Comparison of ENCODE assay signal across 8 mouse cellular contexts in the genomic region with DNA sequence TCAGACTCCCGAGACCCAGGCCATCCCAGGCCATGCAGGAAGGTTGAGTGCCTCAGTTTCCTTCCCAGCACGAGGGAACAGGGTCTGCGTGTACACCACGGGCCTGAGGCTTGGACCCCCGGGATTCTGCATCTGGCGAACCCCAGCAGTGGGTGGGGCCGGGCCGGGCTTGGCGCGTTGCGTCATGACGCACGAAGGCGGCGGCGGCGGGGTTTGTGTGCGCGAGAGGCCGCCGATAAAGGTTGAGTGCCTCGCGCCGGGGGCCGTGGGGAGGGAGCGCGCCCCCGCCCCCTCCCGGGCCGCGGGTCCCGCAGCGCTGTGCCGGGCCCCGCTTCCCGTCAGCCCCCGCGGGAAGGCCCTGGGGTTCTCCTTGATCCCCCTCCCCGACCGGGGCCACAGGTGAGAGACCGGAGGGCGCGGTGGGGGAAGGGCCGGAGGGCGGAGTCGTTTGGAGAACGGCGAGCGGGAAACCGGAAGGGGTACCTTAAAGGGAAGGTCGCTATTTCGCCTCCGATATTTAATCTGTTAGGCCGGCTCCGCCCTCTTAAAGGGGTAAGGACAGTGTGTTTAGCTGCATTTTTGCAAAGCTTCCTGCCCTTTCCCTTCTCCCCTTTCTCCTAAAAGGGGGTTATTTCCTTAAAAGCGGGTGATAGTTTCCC. TPM values are rescaled to one million over a fixed set of nuclear protein-coding genes. Genes with fewer than 3 reads are reported as not detected.
DNase-seq lines count a peak whose midpoint lies in the region; ATAC-seq and TF ChIP-seq lines count a peak whose summit lies in the region.

Gene Zfp628, plus strand, starts transcription at position 211 of the 659 bp plus-strand sequence.

- peaks cover 11 to 19% of the 10 kb centered on the region in 2 experiments for H3K4me1 ChIP-seq in CH12.LX (ENCODE audit: control insufficient read depth in 1 of 2, insufficient read depth in 2 of 2)
- peaks cover 7% of the 10 kb centered on the region; the same call in 1 of the 2 replicates for H3K4me1 ChIP-seq in forebrain, embryonic 11.5 days (replicated peaks; ENCODE audit: control insufficient read depth, insufficient read depth, low read length)
- peaks cover 11% of the 10 kb centered on the region for H3K4me1 ChIP-seq in heart, embryonic 16.5 days (ENCODE audit: control insufficient read depth, insufficient read depth, low read length)
- H3K4me1 ChIP-seq in liver, embryonic 15.5 days (replicated peaks), result peaks cover 26% of the 10 kb centered on the region
- peaks cover 13% of the 10 kb centered on the region for H3K4me1 ChIP-seq in neural tube, embryonic 12.5 days

- H3K27me3 ChIP-seq in CH12.LX (replicated peaks), result no peaks in the 10 kb centered on the region
- no peaks in the 10 kb centered on the region for H3K27me3 ChIP-seq in forebrain, embryonic 11.5 days (ENCODE audit: control insufficient read depth, insufficient read depth, low read length)
- no peaks in the 10 kb centered on the region for H3K27me3 ChIP-seq in heart, embryonic 16.5 days (ENCODE audit: control insufficient read depth, insufficient read depth, low read length)
- peaks cover 6% of the 10 kb centered on the region; the same call in 1 of the 2 replicates for H3K27me3 ChIP-seq in liver, embryonic 15.5 days
- no peaks in the 10 kb centered on the region for H3K27me3 ChIP-seq in neural tube, embryonic 12.5 days (replicated peaks)

- peak; percentile 91 for ATAC-seq in forebrain, embryonic 11.5 days (replicated peaks; ENCODE audit: low FRiP score)
- peak; percentile 88 for ATAC-seq in heart, embryonic 16.5 days (replicated peaks; ENCODE audit: extremely low read depth, insufficient read depth, low FRiP score)
- ATAC-seq in liver, embryonic 15.5 days (ENCODE audit: insufficient read depth), result peak; percentile 88
- peak; percentile 88 for ATAC-seq in neural tube, embryonic 12.5 days (ENCODE audit: low FRiP score, low read depth)

- no peak for TF ChIP-seq RAD21 in CH12.LX (IDR thresholded peaks at IDR 0.05; ENCODE audit: low read depth, low read length)

- peak; percentile 86 for TF ChIP-seq POLR2A in CH12.LX (IDR thresholded peaks at IDR 0.05; ENCODE audit: low read depth, low read length)

- H3K9ac ChIP-seq in CH12.LX (ENCODE audit: insufficient read depth, low read depth), result peak within 1 kb of the TSS; percentile 96
- peak within 1 kb of the TSS; percentile 94 for H3K9ac ChIP-seq in forebrain, embryonic 11.5 days (ENCODE audit: low read length)
- H3K9ac ChIP-seq in heart, embryonic 16.5 days (ENCODE audit: low read length), result peak within 1 kb of the TSS; percentile 97
- H3K9ac ChIP-seq in liver, embryonic 15.5 days, result peak within 1 kb of the TSS; percentile 93
- peak within 1 kb of the TSS; percentile 81 for H3K9ac ChIP-seq in neural tube, embryonic 12.5 days

- in situ Hi-C loops in CH12.LX (cut with MboI; ENCODE audit: low pct_ligation_motif_present, low pct_unique_long_range_greater_than_20kb, low sequenced_read_pairs), result no loop called here

- H3K9me3 ChIP-seq in CH12.LX (replicated peaks; ENCODE audit: low read length), result no peaks in the 10 kb centered on the region
- H3K9me3 ChIP-seq in forebrain, embryonic 11.5 days (ENCODE audit: control insufficient read depth, low read length), result no peaks in the 10 kb centered on the region
- no peaks in the 10 kb centered on the region for H3K9me3 ChIP-seq in heart, embryonic 16.5 days (replicated peaks; ENCODE audit: control insufficient read depth, low read length)
- H3K9me3 ChIP-seq in liver, embryonic 15.5 days (replicated peaks), result no peaks in the 10 kb centered on the region
- H3K9me3 ChIP-seq in neural tube, embryonic 12.5 days, result no peaks in the 10 kb centered on the region

- H3K79me2 ChIP-seq in CH12.LX (replicated peaks; ENCODE audit: control insufficient read depth, extremely low read depth, insufficient read depth, poor library complexity, severe bottlenecking), result no peaks in the 10 kb centered on the region

- WGBS in forebrain, embryonic 11.5 days, result under 1% methylated on average over 56 of the region's 56 CpGs
- WGBS in heart, embryonic 16.5 days, result under 1% methylated on average over 44 of the region's 56 CpGs
- under 1% methylated on average over 56 of the region's 56 CpGs for WGBS in liver, embryonic 15.5 days (ENCODE audit: insufficient replicate concordance)
- WGBS in neural tube, embryonic 12.5 days, result under 1% methylated on average over 56 of the region's 56 CpGs

- dilution Hi-C loops in CH12.LX (cut with MboI; ENCODE audit: extremely low pct_ligation_motif_present, extremely low pct_unique_long_range_greater_than_20kb, low sequenced_read_pairs), result no loop called here

- H3K36me3 ChIP-seq in CH12.LX (replicated peaks in 1 of 2; ENCODE audit: control insufficient read depth in 1 of 2, insufficient read depth in 1 of 2, low read length in 1 of 2), result peaks cover 26 to 33% of the 10 kb centered on the region in 2 experiments
- peaks cover 3% of the 10 kb centered on the region; the same call in 1 of the 2 replicates for H3K36me3 ChIP-seq in forebrain, embryonic 11.5 days (ENCODE audit: control insufficient read depth, insufficient read depth, low read length)
- peaks cover 25% of the 10 kb centered on the region for H3K36me3 ChIP-seq in heart, embryonic 16.5 days (ENCODE audit: control insufficient read depth, insufficient read depth)
- peaks cover 27% of the 10 kb centered on the region for H3K36me3 ChIP-seq in liver, embryonic 15.5 days (replicated peaks)
- peaks cover 27% of the 10 kb centered on the region for H3K36me3 ChIP-seq in neural tube, embryonic 12.5 days

- TF ChIP-seq CTCF in CH12.LX (conservative IDR thresholded peaks at IDR 0.05 in 1 of 2, IDR thresholded peaks at IDR 0.05 in 1 of 2; ENCODE audit: low read depth in 2 of 2, low read length in 2 of 2), result no peak

- peak within 1 kb of the TSS; percentile 72 for H3K4me2 ChIP-seq in CH12.LX (ENCODE audit: insufficient read depth, low read depth, poor library complexity, severe bottlenecking)
- peak within 1 kb of the TSS; percentile 90 for H3K4me2 ChIP-seq in forebrain, embryonic 11.5 days (ENCODE audit: low read depth, low read length, severe bottlenecking)
- H3K4me2 ChIP-seq in heart, embryonic 16.5 days (ENCODE audit: low read depth, low read length), result peak within 1 kb of the TSS; percentile 93
- peak within 1 kb of the TSS; percentile 72 for H3K4me2 ChIP-seq in liver, embryonic 15.5 days
- peak within 1 kb of the TSS; percentile 73 for H3K4me2 ChIP-seq in neural tube, embryonic 12.5 days (replicated peaks)

- peak within 1 kb of the TSS; percentile 47 for H3K27ac ChIP-seq in CH12.LX (ENCODE audit: insufficient read depth, low read depth)
- peak within 1 kb of the TSS; percentile 81 for H3K27ac ChIP-seq in forebrain, embryonic 11.5 days (ENCODE audit: low read depth, low read length)
- peak within 1 kb of the TSS; percentile 85 for H3K27ac ChIP-seq in heart, embryonic 16.5 days (ENCODE audit: low read length)
- peak within 1 kb of the TSS; percentile 94 for H3K27ac ChIP-seq in liver, embryonic 15.5 days (replicated peaks)
- H3K27ac ChIP-seq in neural tube, embryonic 12.5 days, result peak within 1 kb of the TSS; percentile 95

- H3K4me3 ChIP-seq in CH12.LX (replicated peaks in 1 of 3; ENCODE audit: low read depth in 2 of 3, low read length in 2 of 3, poor library complexity in 1 of 3), result peak within 1 kb of the TSS; percentile 76 to 86 (median 84)
- peak within 1 kb of the TSS; percentile 70 for H3K4me3 ChIP-seq in forebrain, embryonic 11.5 days (ENCODE audit: low read depth, low read length)
- peak within 1 kb of the TSS; percentile 87 for H3K4me3 ChIP-seq in heart, embryonic 16.5 days (ENCODE audit: low read length)
- peak within 1 kb of the TSS; percentile 92 for H3K4me3 ChIP-seq in liver, embryonic 15.5 days (replicated peaks)
- peak within 1 kb of the TSS; percentile 67 for H3K4me3 ChIP-seq in neural tube, embryonic 12.5 days

- no peak for TF ChIP-seq EP300 in CH12.LX (IDR thresholded peaks at IDR 0.05; ENCODE audit: low read length)

- peak; percentile 92 for DNase-seq in CH12.LX (ENCODE audit: extremely low read depth)
- peak; percentile 90 for DNase-seq in c-Kit-positive CD71-positive TER-119-negative erythroid progenitor cells, embryonic 14.5 days (ENCODE audit: low read depth)
- peak; percentile 96 for DNase-seq in forebrain, embryonic 11.5 days (ENCODE audit: low spot score)
- peak; percentile 94 to 97 for DNase-seq in kidney, postnatal 36 days
- peak; percentile 94 for DNase-seq in telencephalon, adult 2 months (ENCODE audit: low read depth, low spot score)

TF ChIP-seq in CH12.LX, 34 proteins besides CTCF, POLR2A, EP300 and RAD21 (continues in another document):
- TF ChIP-seq BHLHE40 (IDR thresholded peaks at IDR 0.05; ENCODE audit: low read depth, low read length) (no peak; the same call in 1 of the 2 replicates), ZMIZ1 (IDR thresholded peaks at IDR 0.05; ENCODE audit: low read depth, low read length) (peak; percentile 53; the same call in 1 of the 2 replicates), MAFK (IDR thresholded peaks at IDR 0.05; ENCODE audit: insufficient replicate concordance, low read length) (no peak), MAZ (IDR thresholded peaks at IDR 0.05; ENCODE audit: low read depth, low read length) (peak; percentile 31; the same call in 1 of the 2 replicates), NELFE (IDR thresholded peaks at IDR 0.05; ENCODE audit: low read depth, low read length) (peak; percentile 89), UBTF (IDR thresholded peaks at IDR 0.05; ENCODE audit: low read depth, low read length) (no peak), KAT2A (IDR thresholded peaks at IDR 0.05; ENCODE audit: insufficient replicate concordance, low read length) (peak; percentile 64; the same call in 1 of the 2 replicates), HCFC1 (IDR thresholded peaks at IDR 0.05; ENCODE audit: low read depth, low read length) (peak; percentile 78), POLR2AphosphoS2 (IDR thresholded peaks at IDR 0.05; ENCODE audit: low read depth, low read length) (no peak; the same call in 1 of the 2 replicates), MAX (IDR thresholded peaks at IDR 0.05; ENCODE audit: low read length) (0 out of 2 replicates have a peak, but pooled peaks have one; percentile 16), MEF2A (IDR thresholded peaks at IDR 0.05; ENCODE audit: borderline replicate concordance, low read depth, low read length) (no peak), IRF4 (IDR thresholded peaks at IDR 0.05; ENCODE audit: low read depth, low read length) (no peak), NRF1 (IDR thresholded peaks at IDR 0.05; ENCODE audit: low read depth, low read length) (peak; percentile 50; the same call in 1 of the 2 replicates), PAX5 (IDR thresholded peaks at IDR 0.05; ENCODE audit: low read length) (no peak)

RNA-seq across cellular contexts. Expression of gene Zfp628, which starts in this region (rescaled TPM):
- 1.9 and 2.2 TPM in 2 replicates for total RNA-seq in CH12.LX (2012; rRNA removed)
- 0.42 and 0.87 TPM in 2 replicates for total RNA-seq in CH12.LX (2014; rRNA removed)
- 7.1 and 9.4 TPM in 2 replicates for polyA plus RNA-seq in CH12.LX (2012; ENCODE audit: insufficient read length, low read depth)
- polyA plus RNA-seq in forebrain, embryonic 11.5 days (2014; fragmentation: Nextera tagmentation; extraction: Ambion mirVana), result 4.8 and 5.0 TPM in 2 replicates
- polyA plus RNA-seq in heart, embryonic 16.5 days (2015; fragmentation: Nextera tagmentation; extraction: Ambion mirVana), result 2.2 and 2.5 TPM in 2 replicates
- polyA plus RNA-seq in liver, embryonic 15.5 days (2015; fragmentation: Nextera tagmentation; extraction: Ambion mirVana), result 1.7 TPM in 2 replicates
- polyA plus RNA-seq in neural tube, embryonic 12.5 days (2016; fragmentation: Nextera tagmentation; extraction: Ambion mirVana), result 4.4 and 4.5 TPM in 2 replicates

Comparison
In these comparisons a context has a peak if more than half of its experiments do, and no peak if none do; other contexts are left out.
1. Peak in every context shown above with its lines: DNase-seq, ATAC-seq, H3K4me3 ChIP-seq and H3K27ac ChIP-seq.